Mouse (Mus musculus): Measurements from ENCODE around the gene Tada3.

DNA sequence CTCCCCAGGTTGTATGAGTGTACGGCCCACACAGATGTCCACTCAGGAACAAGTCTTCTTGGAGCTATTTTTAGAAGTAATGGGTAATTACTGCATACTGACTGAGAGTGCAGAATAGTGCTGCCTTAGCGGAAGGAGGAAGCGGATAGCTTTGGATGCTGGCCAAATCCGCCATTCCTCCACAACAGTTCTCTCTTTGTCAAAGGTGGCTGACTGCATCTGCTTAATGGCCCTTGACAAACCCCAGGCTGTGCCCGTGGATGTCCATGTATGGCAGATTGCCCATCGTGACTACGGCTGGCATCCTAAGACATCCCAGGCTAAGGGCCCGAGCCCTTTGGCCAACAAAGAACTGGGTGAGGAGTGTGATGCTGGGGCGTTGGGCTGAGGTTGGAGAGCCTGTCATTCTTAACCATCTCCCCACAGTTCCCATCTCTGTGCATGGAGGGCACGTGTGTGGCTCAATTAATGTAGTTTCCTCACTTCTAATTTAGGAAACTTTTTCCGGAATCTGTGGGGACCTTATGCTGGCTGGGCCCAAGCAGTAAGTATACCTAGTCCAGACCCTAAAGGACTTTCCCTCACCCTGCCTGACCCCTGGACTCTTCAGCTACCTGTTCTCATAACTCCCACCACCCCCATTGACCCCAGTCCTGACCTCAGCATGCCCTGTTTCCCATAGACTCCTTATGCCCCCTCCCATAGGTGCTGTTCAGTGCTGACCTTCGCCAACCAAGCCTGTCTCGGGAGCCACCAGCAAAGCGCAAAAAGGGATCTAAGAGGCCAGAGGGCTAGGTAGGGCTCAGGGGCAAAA, 44.3 kb downstream of the Tada3 start:
- TF ChIP-seq POLR2A (IDR thresholded peaks at IDR 0.05; ENCODE audit: low read depth, low read length) (no peak), CTCF (IDR thresholded peaks at IDR 0.05; ENCODE audit: extremely low read depth, insufficient read length, insufficient replicate concordance, low read depth, low read length) (no peak)
